Mouse (Mus musculus) liver, embryonic 14.5 days (tissue): ENCODE data around the gene Wwc2. TPM values are rescaled to one million over a fixed set of nuclear protein-coding genes. Genes with fewer than 3 reads are reported as not detected.

ENCODE experiments used
- ATAC-seq: fragments of 200-750 bp; cut with Nextera tagmentation; 2 replicates; pipeline ENCODE4 v1.8.0; 2017; ENCODE audit warnings: moderate number of reproducible peaks, mild to moderate bottlenecking, moderate library complexity; ENCODE audit not compliant: insufficient read depth
- DNase-seq, 3 experiments: peaks; one replicate each; pipeline ENCODE4 v3.0.0-alpha.2; 2012 to 2013; ENCODE audit warnings: low read depth in 3 of 3, low spot score in 3 of 3
- H3K27ac ChIP-seq: fragments of 300-500 bp; sonication (generic); 2 replicates; pipeline ENCODE4 v1.5.1; 2014; ENCODE audit warnings: moderate library complexity, mild to moderate bottlenecking, control low read depth, inconsistent platforms
- H3K27me3 ChIP-seq: fragments of 300-500 bp; sonication (generic); 2 replicates; pipeline ENCODE4 v1.6.1; 2014; ENCODE audit warnings: mild to moderate bottlenecking, low read length, moderate library complexity; ENCODE audit not compliant: control insufficient read depth, insufficient read depth
- H3K36me3 ChIP-seq: fragments of 300-500 bp; sonication (generic); replicated peaks from 2 replicates; pipeline ENCODE4 v1.6.1; 2014; ENCODE audit warnings: low read depth; ENCODE audit not compliant: control insufficient read depth, insufficient read depth
- H3K4me1 ChIP-seq, 2 experiments: fragments of 200-500 bp in 1 of 2; fragments of 300-500 bp in 1 of 2; sonication (generic) in 1 of 2; replicated peaks; 2 replicates each; pipeline ENCODE4 v1.6.1; 2012 to 2014; ENCODE audit warnings: antibody characterized with exemption in 1 of 2, inconsistent platforms in 1 of 2, low read length in 1 of 2; ENCODE audit not compliant: control insufficient read depth in 2 of 2, insufficient read depth in 2 of 2
- H3K4me2 ChIP-seq: fragments of 300-500 bp; sonication (generic); 2 replicates; pipeline ENCODE4 v1.6.1; 2014; ENCODE audit warnings: low read depth, mild to moderate bottlenecking, control low read depth, moderate library complexity
- H3K4me3 ChIP-seq, 2 experiments: fragments of 200-500 bp in 1 of 2; fragments of 300-500 bp in 1 of 2; sonication (generic) in 1 of 2; 2 replicates each; pipeline ENCODE4 v1.5.1; 2012 to 2014; ENCODE audit warnings: low read depth in 2 of 2, low read length in 2 of 2, mild to moderate bottlenecking in 2 of 2, control low read depth in 1 of 2, inconsistent platforms in 1 of 2, moderate library complexity in 1 of 2; ENCODE audit not compliant: insufficient read depth in 1 of 2
- H3K9ac ChIP-seq: fragments of 300-500 bp; sonication (generic); replicated peaks from 2 replicates; pipeline ENCODE4 v1.6.1; 2014; ENCODE audit warnings: mild to moderate bottlenecking, control low read depth, moderate library complexity
- H3K9me3 ChIP-seq: fragments of 300-500 bp; sonication (generic); 2 replicates; pipeline ENCODE4 v1.6.1; 2016; ENCODE audit warnings: low read length, mixed read lengths; ENCODE audit not compliant: control insufficient read depth
- CTCF ChIP-seq: IDR thresholded peaks from 2 replicates; pipeline ENCODE4 v1.5.1; 2016; ENCODE audit warnings: antibody characterized with exemption, low read depth, control low read depth
- EP300 ChIP-seq: IDR thresholded peaks from 2 replicates; pipeline ENCODE4 v1.6.1; 2016; ENCODE audit warnings: antibody characterized with exemption, low read depth
- WGBS: fragments of 180-500 bp; shearing (Covaris S2); extraction: QIAGEN DNeasy Blood & Tissue Kit; methylation state at CpG from one replicate; pipeline ENCODE4 v1.1.7; 2014; ENCODE audit not compliant: insufficient replicate concordance; 5-methylcytosine and 5-hydroxymethylcytosine counted together
- polyA plus RNA-seq, 2 experiments: library from polyadenylated mRNA; depleted of rRNA in 1 of 2; stranded (reverse) in 1 of 2; unstranded in 1 of 2; fragments of >200 nt; fragmentation: Nextera tagmentation in 1 of 2; extraction: Ambion mirVana in 1 of 2; gene quantifications; 2 replicates each; pipeline versions ENCODE4 v1.2.1 to v1.2.3; 2012 to 2014

Wwc2 gene
- polyA plus RNA-seq, 2 experiments = 0.90 to 1.0 TPM

DNA sequence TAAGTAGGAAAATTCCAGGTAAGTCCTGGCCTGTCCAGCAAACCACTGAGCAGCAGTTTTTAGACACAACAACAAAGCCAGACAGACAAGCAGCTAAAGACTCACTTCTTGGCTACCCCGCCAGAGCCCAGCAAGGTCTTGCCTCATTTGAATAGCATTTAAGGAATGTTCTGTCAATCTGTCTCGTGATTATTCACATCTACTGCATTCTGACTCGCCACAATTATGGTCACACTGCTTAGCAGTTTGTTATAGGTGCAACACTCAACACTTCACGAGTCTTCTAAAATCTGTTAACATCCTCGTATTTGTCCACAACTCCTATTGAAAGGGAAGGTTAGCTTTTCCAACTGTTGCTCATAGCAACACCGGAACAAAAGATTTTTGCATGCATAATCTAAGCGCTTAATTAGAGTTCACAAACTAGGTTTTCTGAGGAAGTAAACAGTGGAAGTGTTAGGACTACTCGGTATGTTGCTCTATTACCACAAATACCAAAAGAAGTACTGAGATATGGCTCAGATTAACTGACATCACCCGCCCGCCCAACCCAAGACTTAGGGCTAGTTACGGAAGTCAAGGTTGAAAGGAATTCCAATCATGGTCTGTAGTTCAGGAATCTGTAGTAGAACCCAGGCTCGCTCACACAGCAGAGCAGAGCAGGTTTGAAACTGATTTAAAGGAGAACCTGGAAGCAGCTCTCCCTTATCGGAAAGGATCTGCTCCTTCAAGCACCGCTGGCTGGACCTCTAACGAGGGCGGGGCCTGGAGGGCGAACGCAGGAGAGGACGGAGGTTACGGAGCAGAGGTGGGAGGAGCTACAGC is 16.4 kb downstream of the Wwc2 start:
- TF ChIP-seq CTCF (no peak), EP300 (no peak)
- peak in 1 of 3 experiments; percentile 22 for DNase-seq
- no peak overlapping the region for H3K9ac ChIP-seq
- no peak for ATAC-seq
- WGBS = 38% methylated on average over 20 of the region's 20 CpGs
- H3K27me3 ChIP-seq = no peaks in the 10 kb centered on the region
- peaks cover 0 to 5% of the 10 kb centered on the region in 2 experiments; a peak in 1 of 4 replicates for H3K4me1 ChIP-seq
- peak overlapping the region; percentile 43 for H3K4me2 ChIP-seq
- no peak overlapping the region for H3K27ac ChIP-seq
- peak overlapping the region in 1 of 2 experiments; percentile 29; a peak in 1 of 4 replicates for H3K4me3 ChIP-seq
- H3K36me3 ChIP-seq = no peaks in the 10 kb centered on the region
- no peaks in the 10 kb centered on the region for H3K9me3 ChIP-seq

DNA sequence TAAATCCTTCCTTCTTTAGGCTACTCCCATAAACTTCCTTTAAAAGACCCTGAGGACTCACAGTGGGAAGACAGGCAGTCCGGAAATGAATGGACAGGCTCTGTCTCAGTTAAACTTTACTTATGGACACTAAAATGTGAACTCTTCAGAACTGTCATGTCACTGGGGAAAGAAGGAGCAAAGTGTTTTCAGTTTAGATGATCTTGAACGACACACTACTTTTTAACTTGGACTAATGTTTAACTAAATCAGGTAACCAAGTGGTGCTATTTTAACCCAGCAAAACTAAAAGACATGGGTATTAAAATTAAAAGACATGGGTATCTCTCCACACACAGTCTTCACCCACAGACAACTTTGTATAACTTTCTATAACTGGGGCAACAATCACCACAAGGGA is 19.6 kb downstream of the Wwc2 start:
- Histone ChIP-seq H3K9ac (no peak overlapping the region), H3K4me2 (no peak overlapping the region), H3K9me3 (no peaks in the 10 kb centered on the region), H3K36me3 (no peaks in the 10 kb centered on the region), H3K27me3 (no peaks in the 10 kb centered on the region), H3K4me3 (no peak overlapping the region), H3K27ac (no peak overlapping the region), H3K4me1 (peaks cover 0 to 5% of the 10 kb centered on the region in 2 experiments; a peak in 1 of 4 replicates)
- ATAC-seq (no peak), DNase-seq (no peak)
- TF ChIP-seq CTCF (no peak), EP300 (no peak)
- 57% methylated on average over 2 of the region's 2 CpGs for WGBS

DNA sequence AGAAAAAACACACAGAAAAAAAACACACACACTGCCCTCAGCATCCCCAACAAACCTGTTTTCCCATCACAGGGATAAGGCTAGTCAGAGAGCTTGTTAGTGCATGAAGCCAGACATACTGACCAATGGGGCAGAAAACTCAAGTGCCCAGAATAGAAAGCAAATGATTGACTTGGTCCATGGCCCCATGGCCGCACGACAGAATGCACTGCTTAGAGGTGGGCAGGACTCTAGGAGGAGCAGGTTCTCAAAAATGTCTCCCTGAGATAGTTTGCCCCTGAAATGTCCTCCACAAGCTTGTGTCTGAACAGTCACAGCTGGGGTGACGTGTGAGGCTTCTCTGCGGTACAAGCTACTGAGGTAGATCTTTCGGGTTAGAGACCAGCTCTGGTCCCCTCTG is 20.1 kb downstream of the Wwc2 start:
- Histone ChIP-seq H3K36me3 (no peaks in the 10 kb centered on the region), H3K4me2 (no peak overlapping the region), H3K9ac (no peak overlapping the region), H3K27ac (no peak overlapping the region), H3K4me1 (peaks cover 0 to 5% of the 10 kb centered on the region in 2 experiments; a peak in 1 of 4 replicates), H3K4me3 (no peak overlapping the region), H3K27me3 (no peaks in the 10 kb centered on the region), H3K9me3 (no peaks in the 10 kb centered on the region)
- DNase-seq (no peak), ATAC-seq (no peak)
- WGBS = 75% methylated on average over 5 of the region's 5 CpGs
- TF ChIP-seq CTCF (no peak), EP300 (no peak)

DNA sequence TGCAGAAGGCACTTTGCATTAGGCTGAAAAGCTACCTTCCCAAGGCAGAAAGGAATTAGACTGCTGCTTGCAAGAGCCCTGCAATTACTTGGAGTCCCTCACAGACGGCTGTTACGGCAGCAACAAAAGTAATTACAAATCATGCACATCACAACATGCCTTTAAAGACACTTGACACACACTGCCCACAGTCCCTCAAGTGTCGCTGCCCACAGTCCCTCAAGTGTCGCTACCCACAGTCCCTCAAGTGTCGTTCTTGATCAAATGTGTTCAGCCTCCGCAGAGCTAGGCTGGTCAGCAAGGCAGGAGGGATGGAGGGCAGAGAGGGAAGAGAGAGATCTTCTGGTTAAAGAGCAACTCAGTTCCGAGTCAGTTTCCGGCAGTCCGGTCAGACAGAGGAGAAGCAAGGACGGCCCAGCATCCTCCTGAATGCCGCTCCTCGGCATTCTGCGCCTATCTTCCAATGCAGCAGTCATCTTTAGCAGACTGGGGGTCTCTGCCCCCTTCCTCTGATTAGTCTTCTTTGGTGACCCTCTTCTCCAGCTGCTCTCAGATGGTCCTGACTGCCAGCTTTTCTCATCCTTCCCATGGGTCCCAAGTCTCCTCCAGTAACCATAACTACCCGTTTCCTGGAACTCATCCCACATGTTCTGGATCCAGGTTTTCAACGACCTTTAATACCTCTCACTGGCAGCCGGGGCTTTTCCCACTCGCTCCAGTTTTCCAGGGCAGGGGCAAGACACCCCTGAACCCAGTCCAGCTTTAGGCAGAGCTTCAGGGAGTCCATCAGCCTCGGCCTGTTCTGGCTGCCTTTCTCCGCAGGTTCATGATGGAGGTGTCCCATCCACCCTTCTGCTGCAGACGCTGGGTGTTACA is 23.4 kb downstream of the Wwc2 start:
- TF ChIP-seq CTCF (no peak), EP300 (no peak)
- no peak overlapping the region for H3K27ac ChIP-seq
- no peak overlapping the region for H3K4me2 ChIP-seq
- WGBS = 73% methylated on average over 20 of the region's 20 CpGs
- H3K4me1 ChIP-seq = no peaks in the 10 kb centered on the region
- ATAC-seq (no peak), DNase-seq (no peak)
- H3K9me3 ChIP-seq = no peaks in the 10 kb centered on the region
- no peak overlapping the region for H3K4me3 ChIP-seq
- H3K27me3 ChIP-seq = no peaks in the 10 kb centered on the region
- no peaks in the 10 kb centered on the region for H3K36me3 ChIP-seq
- no peak overlapping the region for H3K9ac ChIP-seq

DNA sequence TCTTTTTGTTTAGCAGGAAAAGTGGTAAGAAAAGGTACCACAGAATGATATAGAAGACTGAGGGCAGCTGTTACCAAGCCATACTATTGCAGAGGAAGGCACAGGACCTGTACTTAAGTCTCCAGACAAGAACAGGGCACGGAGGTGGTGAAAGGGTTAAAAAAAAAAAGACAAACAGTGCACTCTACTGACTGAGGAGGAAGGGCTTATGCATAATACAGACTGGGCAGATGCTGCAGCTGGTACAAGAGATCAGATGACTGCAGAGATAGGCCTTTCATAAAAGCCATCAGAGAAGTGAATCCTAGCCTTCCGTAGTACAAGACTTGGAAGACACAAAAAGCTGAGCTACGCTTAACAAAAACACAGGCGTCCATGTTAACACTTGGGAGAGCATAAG is 28.2 kb downstream of the Wwc2 start:
- 62% methylated on average over 4 of the region's 4 CpGs for WGBS

More for the DNA sequence above, 28.2 kb downstream of the Wwc2 start:
- no peak for ATAC-seq
- DNase-seq = no peak
- no peak overlapping the region for H3K27ac ChIP-seq
- no peaks in the 10 kb centered on the region for H3K9me3 ChIP-seq
- H3K27me3 ChIP-seq = no peaks in the 10 kb centered on the region
- TF ChIP-seq EP300 (no peak), CTCF (no peak)
- H3K36me3 ChIP-seq = no peaks in the 10 kb centered on the region
- H3K4me3 ChIP-seq = no peak overlapping the region
- no peak overlapping the region for H3K9ac ChIP-seq
- no peaks in the 10 kb centered on the region for H3K4me1 ChIP-seq
- no peak overlapping the region for H3K4me2 ChIP-seq
